Mouse (Mus musculus) embryonic fibroblast, embryonic 13.5 days (primary cell): ENCODE measurements around the gene Slc16a9.

Experiments used
- CTCF ChIP-seq: IDR thresholded peaks from 2 replicates; pipeline ENCODE4 v1.5.1; 2011; ENCODE audit warnings: mild to moderate bottlenecking, control low read depth, low read length, moderate library complexity, borderline replicate concordance; ENCODE audit not compliant: insufficient read depth
- POLR2A ChIP-seq: IDR thresholded peaks from 2 replicates; pipeline ENCODE4 v1.6.1; 2011; ENCODE audit warnings: low read depth, mild to moderate bottlenecking, control low read depth, low read length, moderate library complexity

DNA sequence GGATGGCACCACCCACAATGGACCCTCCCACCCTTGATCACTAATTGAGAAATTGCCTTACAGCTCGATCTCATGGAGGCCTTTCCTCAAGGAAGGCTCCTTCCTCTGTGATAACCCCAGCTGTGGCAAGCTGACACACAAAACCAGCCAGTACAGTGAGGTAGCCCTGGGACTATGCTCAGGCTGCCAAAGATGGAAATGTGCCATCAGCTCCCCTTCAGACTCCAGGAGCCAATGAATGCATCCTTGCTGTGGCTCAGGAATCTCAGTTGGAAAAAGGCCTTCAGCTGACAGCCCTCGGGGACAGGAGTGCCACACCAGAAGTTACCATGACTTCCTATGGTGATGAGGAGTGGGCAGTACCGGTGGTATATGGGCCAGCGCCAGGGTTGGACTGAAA is 9.8 kb downstream of the Slc16a9 start:
- TF ChIP-seq POLR2A (no peak), CTCF (no peak)
